In genomic region chr4:116075631-116076368, GRCm38 (mm10) we compare ENCODE assay signal across 8 mouse cellular contexts. TPM values are rescaled to one million over a fixed set of nuclear protein-coding genes. Genes with fewer than 3 reads are reported as not detected.
DNase-seq lines count a peak whose midpoint lies in the region; ATAC-seq and TF ChIP-seq lines count a peak whose summit lies in the region.

No protein-coding gene starts in this region.

- peak overlapping the region; percentile 99 for H3K9ac ChIP-seq in limb, embryonic 15.5 days
- H3K9ac ChIP-seq in midbrain, embryonic 16.5 days (ENCODE audit: low read depth, low read length) = peak overlapping the region; percentile 99

- H3K4me1 ChIP-seq in cortical plate, adult 2 months (ENCODE audit: control insufficient read depth, insufficient read depth, low read length) = peaks cover 6% of the 10 kb centered on the region
- H3K4me1 ChIP-seq in limb, embryonic 15.5 days = peaks cover 26% of the 10 kb centered on the region
- H3K4me1 ChIP-seq in midbrain, embryonic 16.5 days (ENCODE audit: control insufficient read depth, insufficient read depth, low read length) = peaks cover 32% of the 10 kb centered on the region

- H3K4me2 ChIP-seq in limb, embryonic 15.5 days = peak overlapping the region; percentile 58
- H3K4me2 ChIP-seq in midbrain, embryonic 16.5 days (ENCODE audit: low read length) = peak overlapping the region; percentile 97

- no peaks in the 10 kb centered on the region for H3K9me3 ChIP-seq in limb, embryonic 15.5 days
- H3K9me3 ChIP-seq in midbrain, embryonic 16.5 days (replicated peaks; ENCODE audit: control insufficient read depth, low read length, poor library complexity, severe bottlenecking) = no peaks in the 10 kb centered on the region

- no peak for TF ChIP-seq CTCF in cortical plate, adult 2 months (IDR thresholded peaks at IDR 0.05; ENCODE audit: extremely low read depth, insufficient read depth, low read length)

- no peak for TF ChIP-seq POLR2A in cortical plate, adult 2 months (IDR thresholded peaks at IDR 0.05; ENCODE audit: extremely low read depth, insufficient read depth, low read length)

- no peaks in the 10 kb centered on the region for H3K27me3 ChIP-seq in limb, embryonic 15.5 days
- no peaks in the 10 kb centered on the region for H3K27me3 ChIP-seq in midbrain, embryonic 16.5 days (ENCODE audit: control insufficient read depth, insufficient read depth, low read depth, low read length)
- no peaks in the 10 kb centered on the region for H3K27me3 ChIP-seq in splenic B cell, adult 2 months (ENCODE audit: control insufficient read depth, insufficient read depth, low read length, poor library complexity, severe bottlenecking)

- intact Hi-C loops in gastrocnemius, postnatal 36 days (cut with DNase I) = no loop called here

- H3K27ac ChIP-seq in cortical plate, adult 2 months (ENCODE audit: insufficient read depth, low read length) = peak overlapping the region; percentile 78
- H3K27ac ChIP-seq in limb, embryonic 15.5 days = peak overlapping the region; percentile 99
- peak overlapping the region; percentile 93 for H3K27ac ChIP-seq in midbrain, embryonic 16.5 days (ENCODE audit: low read length)

- peaks cover 14% of the 10 kb centered on the region for H3K36me3 ChIP-seq in limb, embryonic 15.5 days
- H3K36me3 ChIP-seq in midbrain, embryonic 16.5 days (ENCODE audit: control insufficient read depth, insufficient read depth, low read length) = peaks cover 6% of the 10 kb centered on the region
- H3K36me3 ChIP-seq in splenic B cell, adult 2 months (ENCODE audit: control insufficient read depth, insufficient read depth, low read length, poor library complexity, severe bottlenecking) = peaks cover 3% of the 10 kb centered on the region; the same call in 1 of the 2 replicates

- peak overlapping the region; percentile 59 for H3K4me3 ChIP-seq in cortical plate, adult 2 months (ENCODE audit: insufficient read depth, low read length)
- H3K4me3 ChIP-seq in limb, embryonic 15.5 days = peak overlapping the region; percentile 96
- peak overlapping the region; percentile 99 for H3K4me3 ChIP-seq in midbrain, embryonic 16.5 days (ENCODE audit: low read depth, low read length)

- peak; percentile 70 for ATAC-seq in limb, embryonic 15.5 days (ENCODE audit: insufficient number of reproducible peaks, low FRiP score, low TSS enrichment, low read depth)
- ATAC-seq in midbrain, embryonic 16.5 days = peak; percentile 74

- WGBS in limb, embryonic 15.5 days = under 1% methylated on average over 73 of the region's 77 CpGs
- 0% methylated on average over 76 of the region's 77 CpGs for WGBS in midbrain, embryonic 16.5 days

- DNase-seq in retina, adult 2 months (ENCODE audit: low read depth, low spot score) = peak; percentile 30
- DNase-seq in retina, postnatal 1 day = no peak
- peak; percentile 65 to 73 for DNase-seq in gastrocnemius, postnatal 36 days
- peak; percentile 68 for DNase-seq in kidney, adult 11 months
- DNase-seq in splenic B cell, adult 2 months (ENCODE audit: low read depth, low spot score) = peak; percentile 78

RNA-seq across cellular contexts. Expression of gene Lrrc41, which starts 0.7 kb away (rescaled TPM):
- 32.3 and 33.7 TPM in 2 replicates for polyA plus RNA-seq in cortical plate, adult 2 months (2012; rRNA removed)
- 10 to 100 TPM; 17.3 to 19.3 TPM for total RNA-seq in gastrocnemius, postnatal 36 days (2021)
- 78.4 and 81.8 TPM in 2 replicates for polyA plus RNA-seq in limb, embryonic 15.5 days (2015; fragmentation: Nextera tagmentation; extraction: Ambion mirVana)
- 73.7 and 74.6 TPM in 2 replicates for polyA plus RNA-seq in midbrain, embryonic 16.5 days (2015; fragmentation: Nextera tagmentation; extraction: Ambion mirVana)

RNA-seq across cellular contexts. Expression of gene Uqcrh, which starts 0.9 kb away (rescaled TPM):
- 672 and 678 TPM in 2 replicates for polyA plus RNA-seq in cortical plate, adult 2 months (2012; rRNA removed)
- 100 to 1,000 TPM; 843 to 875 TPM for total RNA-seq in gastrocnemius, postnatal 36 days (2021)
- polyA plus RNA-seq in limb, embryonic 15.5 days (2015; fragmentation: Nextera tagmentation; extraction: Ambion mirVana) = 456 and 471 TPM in 2 replicates
- polyA plus RNA-seq in midbrain, embryonic 16.5 days (2015; fragmentation: Nextera tagmentation; extraction: Ambion mirVana) = 367 and 376 TPM in 2 replicates

RNA-seq across cellular contexts. Expression of gene Nsun4, which starts 22.1 kb away (rescaled TPM):
- 8.8 and 9.4 TPM in 2 replicates for polyA plus RNA-seq in cortical plate, adult 2 months (2012; rRNA removed)
- total RNA-seq in gastrocnemius, postnatal 36 days (2021) = 10 to 100 TPM; 12.5 to 14.5 TPM
- polyA plus RNA-seq in limb, embryonic 15.5 days (2015; fragmentation: Nextera tagmentation; extraction: Ambion mirVana) = 16.1 and 20.4 TPM in 2 replicates
- polyA plus RNA-seq in midbrain, embryonic 16.5 days (2015; fragmentation: Nextera tagmentation; extraction: Ambion mirVana) = 9.9 and 11.3 TPM in 2 replicates

RNA-seq across cellular contexts. Expression of gene Rad54l, which starts 47.7 kb away (rescaled TPM):
- polyA plus RNA-seq in cortical plate, adult 2 months (2012; rRNA removed) = 0.81 and 1.1 TPM in 2 replicates
- under 1 TPM; 0.77 to 0.99 TPM for total RNA-seq in gastrocnemius, postnatal 36 days (2021)
- 22.9 and 23.1 TPM in 2 replicates for polyA plus RNA-seq in limb, embryonic 15.5 days (2015; fragmentation: Nextera tagmentation; extraction: Ambion mirVana)
- 4.6 and 6.1 TPM in 2 replicates for polyA plus RNA-seq in midbrain, embryonic 16.5 days (2015; fragmentation: Nextera tagmentation; extraction: Ambion mirVana)

RNA-seq across cellular contexts. Expression of gene Pomgnt1, which starts 47.8 kb away (rescaled TPM):
- 80.3 and 84.4 TPM in 2 replicates for polyA plus RNA-seq in cortical plate, adult 2 months (2012; rRNA removed)
- 10 to 100 TPM; 41.2 to 49.5 TPM for total RNA-seq in gastrocnemius, postnatal 36 days (2021)
- polyA plus RNA-seq in limb, embryonic 15.5 days (2015; fragmentation: Nextera tagmentation; extraction: Ambion mirVana) = 56.6 and 59.7 TPM in 2 replicates
- polyA plus RNA-seq in midbrain, embryonic 16.5 days (2015; fragmentation: Nextera tagmentation; extraction: Ambion mirVana) = 63.1 and 68.8 TPM in 2 replicates
